ENCODE assay signal across 8 mouse cellular contexts in the genomic region with DNA sequence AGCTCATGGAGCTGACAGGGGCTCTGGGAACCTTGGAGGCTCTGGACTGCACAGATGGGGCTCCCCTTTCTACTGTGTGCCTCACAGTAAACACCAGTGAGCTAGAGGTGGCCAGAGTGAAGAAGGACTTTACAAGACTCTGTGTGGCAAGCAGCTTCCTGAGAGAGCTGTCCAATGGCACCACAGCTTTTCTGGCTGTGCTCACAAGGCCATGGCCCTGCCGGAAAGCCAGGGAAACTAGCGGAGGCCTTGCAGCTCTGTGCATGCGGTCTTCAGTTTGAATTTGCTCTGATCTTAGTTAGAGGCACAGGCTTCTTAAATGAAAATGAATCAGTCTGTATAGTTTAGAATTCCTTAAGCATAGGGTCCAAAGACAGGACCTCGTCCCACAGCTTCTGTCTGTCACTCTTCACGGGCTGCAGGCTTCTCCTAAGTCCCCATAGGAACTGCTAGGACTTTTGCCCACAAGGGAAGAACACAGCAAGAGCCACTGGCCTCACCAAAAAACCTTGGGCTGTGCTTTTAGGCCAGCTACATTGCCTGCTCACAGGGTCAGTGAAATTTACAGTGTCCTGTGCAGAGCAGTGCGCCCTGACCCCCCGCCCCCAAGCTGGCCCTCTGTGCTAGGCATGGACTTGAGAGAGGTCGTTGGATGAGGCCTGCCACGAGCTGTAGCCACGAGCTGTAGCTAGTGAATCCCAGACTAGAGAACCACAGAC.
DNase-seq lines count a peak whose midpoint lies in the region; ATAC-seq lines count a peak whose summit lies in the region.

No protein-coding gene starts in this region.

- DNase-seq in cerebellum, postnatal 25 days, result peak; percentile 34 to 40
- DNase-seq in cerebellum, postnatal 14 days, result no peak
- no peak for DNase-seq in midbrain, embryonic 10.5 days (ENCODE audit: low spot score)
- peak; percentile 42 to 55 for DNase-seq in kidney, postnatal 4 days
- no peak for DNase-seq in left cerebral cortex, adult 9 months (ENCODE audit: low spot score in 2 of 2)
- no peak for DNase-seq in left cerebral cortex, postnatal 36 days (ENCODE audit: low spot score in 2 of 2)

- no peaks in the 10 kb centered on the region for H3K36me3 ChIP-seq in midbrain, embryonic 10.5 days
- no peaks in the 10 kb centered on the region for H3K36me3 ChIP-seq in midbrain, embryonic 13.5 days
- H3K36me3 ChIP-seq in stomach, embryonic 14.5 days (ENCODE audit: control insufficient read depth, insufficient read depth, low read length), result no peaks in the 10 kb centered on the region

- no peak overlapping the region for H3K4me3 ChIP-seq in midbrain, embryonic 10.5 days
- H3K4me3 ChIP-seq in midbrain, embryonic 13.5 days (replicated peaks), result no peak overlapping the region
- H3K4me3 ChIP-seq in stomach, embryonic 14.5 days (ENCODE audit: low read depth, low read length), result no peak overlapping the region

- H3K9ac ChIP-seq in midbrain, embryonic 13.5 days (replicated peaks), result no peak overlapping the region
- H3K9ac ChIP-seq in stomach, embryonic 14.5 days (replicated peaks; ENCODE audit: low read depth, low read length), result no peak overlapping the region; the same call in 1 of the 2 replicates

- peak overlapping the region; percentile 38; the same call in 1 of the 2 replicates for H3K27ac ChIP-seq in midbrain, embryonic 10.5 days (replicated peaks)
- H3K27ac ChIP-seq in midbrain, embryonic 13.5 days, result no peak overlapping the region
- peak overlapping the region; percentile 83 for H3K27ac ChIP-seq in stomach, embryonic 14.5 days (ENCODE audit: low read length)

- H3K27me3 ChIP-seq in midbrain, embryonic 10.5 days (ENCODE audit: low read depth, poor library complexity, severe bottlenecking), result no peaks in the 10 kb centered on the region
- H3K27me3 ChIP-seq in midbrain, embryonic 13.5 days, result no peaks in the 10 kb centered on the region
- H3K27me3 ChIP-seq in stomach, embryonic 14.5 days (ENCODE audit: control insufficient read depth, insufficient read depth, low read length), result no peaks in the 10 kb centered on the region

- intact Hi-C loops in left cerebral cortex, postnatal 36 days (cut with DNase I), result no loop called here

- no peaks in the 10 kb centered on the region for H3K9me3 ChIP-seq in midbrain, embryonic 10.5 days (replicated peaks)
- no peaks in the 10 kb centered on the region for H3K9me3 ChIP-seq in midbrain, embryonic 13.5 days
- no peaks in the 10 kb centered on the region for H3K9me3 ChIP-seq in stomach, embryonic 14.5 days (ENCODE audit: control insufficient read depth, low read depth, low read length)

- ATAC-seq in midbrain, embryonic 13.5 days, result no peak
- ATAC-seq in stomach, embryonic 14.5 days (ENCODE audit: insufficient number of reproducible peaks, insufficient read depth, low FRiP score, low read depth), result no peak

- WGBS in midbrain, embryonic 10.5 days, result 84% methylated on average over 10 of the region's 10 CpGs
- 84% methylated on average over 10 of the region's 10 CpGs for WGBS in midbrain, embryonic 13.5 days
- WGBS in stomach, embryonic 14.5 days, result 52% methylated on average over 10 of the region's 10 CpGs

- H3K4me2 ChIP-seq in midbrain, embryonic 13.5 days (replicated peaks), result no peak overlapping the region
- no peak overlapping the region for H3K4me2 ChIP-seq in stomach, embryonic 14.5 days (replicated peaks; ENCODE audit: low read depth, low read length)

- H3K4me1 ChIP-seq in midbrain, embryonic 10.5 days, result peaks cover 27% of the 10 kb centered on the region
- peaks cover 16% of the 10 kb centered on the region; the same call in 1 of the 2 replicates for H3K4me1 ChIP-seq in midbrain, embryonic 13.5 days (replicated peaks)
- peaks cover 32% of the 10 kb centered on the region for H3K4me1 ChIP-seq in stomach, embryonic 14.5 days (ENCODE audit: control insufficient read depth, insufficient read depth, low read length)

Comparison
In these comparisons a context has a peak if more than half of its experiments do, and no peak if none do; other contexts are left out.
1. DNase-seq: peak in cerebellum, postnatal 25 days (2 of 2) and kidney, postnatal 4 days (2 of 2); none in cerebellum, postnatal 14 days (0 of 2), midbrain, embryonic 10.5 days (single experiment), left cerebral cortex, adult 9 months (0 of 2) and left cerebral cortex, postnatal 36 days (0 of 2).